Comparison of ENCODE assay signal across 9 mouse cellular contexts in the genomic region with DNA sequence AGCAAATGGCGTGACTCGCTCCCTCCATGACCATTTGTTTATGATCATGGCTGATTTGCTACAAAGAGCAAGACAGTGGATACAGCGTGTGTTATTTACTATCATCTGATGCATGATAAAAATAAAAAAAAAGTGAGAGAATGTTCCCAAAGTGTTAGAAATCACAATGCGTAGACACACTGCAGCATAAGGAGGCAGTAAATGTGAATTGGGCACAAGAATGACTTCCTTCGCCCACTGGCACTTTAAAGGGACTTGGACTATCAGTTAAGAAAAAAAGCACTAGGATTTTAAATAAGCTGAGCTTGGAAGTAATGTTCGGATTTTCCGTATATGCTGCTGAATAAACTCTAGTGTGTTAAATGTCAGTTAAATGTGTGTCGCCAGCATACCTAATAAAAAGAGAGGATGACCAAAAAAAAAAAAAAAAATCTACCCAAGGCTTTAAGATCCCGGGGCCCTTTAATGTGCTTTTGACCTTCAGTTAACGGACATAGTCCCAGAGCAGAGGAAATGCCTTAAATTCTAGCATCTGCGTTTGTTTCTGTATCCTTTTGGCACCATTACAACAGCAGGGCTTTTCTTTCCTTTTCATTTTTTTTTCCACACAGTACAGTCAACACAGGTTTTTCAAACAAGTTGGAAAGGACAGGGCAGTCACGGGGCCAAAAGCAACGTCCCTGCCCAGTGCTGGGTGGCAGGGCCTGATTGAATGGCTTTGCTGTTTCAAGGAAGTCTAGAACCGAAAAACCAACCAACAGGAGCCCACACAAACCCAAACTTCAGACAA. TPM values are rescaled to one million over a fixed set of nuclear protein-coding genes. Genes with fewer than 3 reads are reported as not detected.
DNase-seq lines count a peak whose midpoint lies in the region; ATAC-seq and TF ChIP-seq lines count a peak whose summit lies in the region.
"Had no signal": no experiment of that assay in that cellular context is flagged by ENCODE, and none has a peak within 500 bp of the region (broad histone marks: within the 10 kb centered on the region; RNA-seq: fewer than 3 reads in every experiment).

No protein-coding gene starts in this region.

- H3K27ac ChIP-seq in heart, embryonic 16.5 days (ENCODE audit: low read length) = peak overlapping the region; percentile 74
- peak overlapping the region; percentile 50; the same call in 1 of the 2 replicates for H3K27ac ChIP-seq in limb, embryonic 15.5 days

- DNase-seq in lung, adult 18-20 months = peak; percentile 52 to 58
- no peak for DNase-seq in lung, adult 2 months
- DNase-seq in retina, embryonic 14.5 days (ENCODE audit: low spot score) = no peak
- DNase-seq in urinary bladder, adult 2 months (ENCODE audit: low spot score) = no peak
- no peak for DNase-seq in layer of hippocampus, adult 18-20 months (ENCODE audit: low spot score in 2 of 2)

- 0 out of 2 replicates have a peak, but pooled peaks cover 2% of the 10 kb centered on the region for H3K9me3 ChIP-seq in heart, embryonic 16.5 days (replicated peaks; ENCODE audit: control insufficient read depth, low read length)
- H3K9me3 ChIP-seq in limb, embryonic 15.5 days = no peaks in the 10 kb centered on the region
- H3K9me3 ChIP-seq: megakaryocyte, embryonic 14.5 days had no signal

- peaks cover 28% of the 10 kb centered on the region for H3K4me1 ChIP-seq in lung, adult 2 months (ENCODE audit: control insufficient read depth, insufficient read depth, low read length)
- peaks cover 14% of the 10 kb centered on the region for H3K4me1 ChIP-seq in heart, embryonic 16.5 days (ENCODE audit: control insufficient read depth, insufficient read depth, low read length)
- peaks cover 28% of the 10 kb centered on the region for H3K4me1 ChIP-seq in limb, embryonic 15.5 days

- H3K4me2 ChIP-seq in heart, embryonic 16.5 days (ENCODE audit: low read depth, low read length) = no peak overlapping the region
- H3K4me2 ChIP-seq in limb, embryonic 15.5 days = no peak overlapping the region

- TF ChIP-seq CTCF in lung, adult 2 months (IDR thresholded peaks at IDR 0.05; ENCODE audit: insufficient read depth, low read length) = no peak

- no peak overlapping the region for H3K4me3 ChIP-seq in lung, adult 2 months (replicated peaks; ENCODE audit: extremely low read depth, low read depth, low read length)
- no peak overlapping the region for H3K4me3 ChIP-seq in heart, embryonic 16.5 days (ENCODE audit: low read length)
- H3K4me3 ChIP-seq in limb, embryonic 15.5 days = no peak overlapping the region
- H3K4me3 ChIP-seq: megakaryocyte, embryonic 14.5 days had no signal

- H3K27me3 ChIP-seq in heart, embryonic 16.5 days (ENCODE audit: control insufficient read depth, insufficient read depth, low read length) = no peaks in the 10 kb centered on the region
- no peaks in the 10 kb centered on the region for H3K27me3 ChIP-seq in limb, embryonic 15.5 days
- H3K27me3 ChIP-seq: megakaryocyte, embryonic 14.5 days had no signal

- 50% methylated on average over 14 of the region's 14 CpGs for WGBS in lung, adult 2 months
- 61% methylated on average over 14 of the region's 14 CpGs for WGBS in heart, embryonic 16.5 days
- WGBS in limb, embryonic 15.5 days = 45% methylated on average over 14 of the region's 14 CpGs

- H3K36me3 ChIP-seq in heart, embryonic 16.5 days (ENCODE audit: control insufficient read depth, insufficient read depth) = no peaks in the 10 kb centered on the region
- H3K36me3 ChIP-seq in limb, embryonic 15.5 days = no peaks in the 10 kb centered on the region

- no peak for TF ChIP-seq POLR2A in lung, adult 2 months (IDR thresholded peaks at IDR 0.05; ENCODE audit: borderline replicate concordance, extremely low read depth, low read depth, low read length)

- H3K9ac ChIP-seq in heart, embryonic 16.5 days (ENCODE audit: low read length) = no peak overlapping the region
- no peak overlapping the region for H3K9ac ChIP-seq in limb, embryonic 15.5 days

- ATAC-seq in heart, embryonic 16.5 days (replicated peaks; ENCODE audit: extremely low read depth, insufficient read depth, low FRiP score) = peak; percentile 61
- no peak for ATAC-seq in limb, embryonic 15.5 days (ENCODE audit: insufficient number of reproducible peaks, low FRiP score, low TSS enrichment, low read depth)
- no peak for ATAC-seq in cerebellum, adult (ENCODE audit: insufficient number of reproducible peaks, low FRiP score, low TSS enrichment)

RNA-seq across cellular contexts. Expression of a gene that starts 50.3 kb away (rescaled TPM):
- 95.7 and 119 TPM in 2 replicates for polyA plus RNA-seq in lung, adult 2 months (2012; rRNA removed)
- polyA plus RNA-seq in heart, embryonic 16.5 days (2015; fragmentation: Nextera tagmentation; extraction: Ambion mirVana) = 2.3 and 2.7 TPM in 2 replicates
- polyA plus RNA-seq in limb, embryonic 15.5 days (2015; fragmentation: Nextera tagmentation; extraction: Ambion mirVana) = 5.3 and 7.0 TPM in 2 replicates
- polyA plus RNA-seq in urinary bladder, adult 2 months (2012; rRNA removed) = 31.0 and 36.7 TPM in 2 replicates
- total RNA-seq in layer of hippocampus, adult 18-20 months (2021) = 100 to 1,000 TPM; 151 TPM

Comparison
In these comparisons a context has a peak if more than half of its experiments do, and no peak if none do; other contexts are left out.
1. DNase-seq: peak in lung, adult 18-20 months (2 of 2); none in lung, adult 2 months (single experiment), retina, embryonic 14.5 days (single experiment), urinary bladder, adult 2 months (single experiment) and layer of hippocampus, adult 18-20 months (0 of 2).